Mouse (Mus musculus): ENCODE results near the gene Epb41l4b.

Gene Epb41l4b

DNA sequence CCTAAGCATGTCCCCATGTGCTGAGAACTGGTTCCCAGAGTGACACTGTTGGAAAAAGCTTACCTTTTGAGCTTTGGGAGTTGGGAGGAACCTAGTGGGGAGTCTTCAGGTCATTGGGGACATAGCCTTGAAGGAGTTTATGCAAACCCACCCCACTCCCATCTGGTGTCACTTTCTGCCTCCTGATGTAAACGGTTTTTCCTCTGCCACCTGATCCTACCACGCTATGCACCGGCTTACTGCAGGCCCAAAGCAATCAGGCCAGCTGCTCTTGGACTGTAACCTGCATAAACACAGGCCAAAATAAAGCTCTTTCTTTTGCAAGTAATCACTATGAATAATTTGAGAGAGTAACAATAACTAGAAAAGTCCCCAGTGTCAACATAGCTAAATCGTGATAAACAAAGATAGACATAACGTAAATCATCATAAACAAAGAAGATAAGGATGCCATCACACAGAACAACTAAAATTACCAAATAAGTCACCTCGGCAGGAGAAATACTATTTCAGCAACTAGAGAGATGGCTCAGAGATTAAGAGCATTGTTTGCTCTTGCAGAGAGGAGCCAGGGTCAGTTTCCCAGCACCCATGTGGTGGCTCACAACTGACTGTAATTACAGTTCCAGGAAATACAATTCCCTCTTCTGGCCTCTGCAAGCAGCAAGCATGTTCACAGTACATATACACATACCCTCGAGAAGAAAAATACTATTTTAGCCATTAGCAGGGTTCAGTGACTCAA is 29.6 kb downstream of the Epb41l4b start:
- no peak for DNase-seq

DNA sequence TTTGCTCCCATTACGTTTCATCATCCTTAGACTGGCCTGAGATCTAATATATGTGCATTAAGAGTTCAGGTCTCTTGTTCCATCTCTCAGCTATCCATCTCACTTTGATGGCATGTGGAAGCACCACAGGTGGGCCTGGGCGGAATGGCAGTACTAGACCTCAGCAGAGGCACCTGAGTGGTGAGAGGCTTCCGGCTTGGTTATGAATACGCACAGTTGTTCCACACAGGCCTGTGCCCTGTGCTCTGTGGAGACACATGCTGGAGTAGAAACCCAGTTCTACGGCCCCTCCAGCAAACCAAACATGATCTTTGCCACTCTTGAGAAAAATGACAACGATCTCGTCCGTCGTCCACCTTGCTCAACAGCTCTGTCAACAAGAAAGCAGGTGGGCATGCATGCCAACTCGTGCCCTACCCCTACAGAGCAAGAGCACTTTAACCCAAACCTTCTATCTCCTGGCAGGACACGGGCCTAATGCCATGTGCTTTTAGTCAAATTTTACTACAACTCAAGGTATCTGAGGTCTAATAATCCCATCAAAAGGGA is 31.2 kb downstream of the Epb41l4b start:
- no peak for DNase-seq

- no peak for DNase-seq
Observed at GRCm38 (mm10) chr4:57111411-57111810, 31.8 kb downstream of the Epb41l4b start.

DNA sequence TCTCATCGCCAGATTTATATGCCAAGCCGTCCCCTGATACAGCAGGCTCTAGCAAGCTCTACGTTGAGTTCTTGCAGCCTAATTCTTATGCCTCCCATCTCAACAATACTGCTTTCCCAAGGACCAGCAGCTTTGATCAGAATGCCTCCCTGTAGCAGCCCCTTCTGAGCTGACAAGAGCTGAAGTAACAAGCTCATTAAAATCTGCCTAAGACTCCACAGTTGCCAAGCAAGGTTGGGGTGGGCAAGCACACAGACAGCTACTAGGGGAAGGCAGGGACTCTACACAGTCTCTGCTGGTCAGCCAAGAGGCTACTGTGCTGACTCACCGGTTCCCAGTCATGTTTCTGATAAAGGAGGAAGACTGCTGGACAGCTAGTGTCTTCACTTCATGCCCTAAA is 33.7 kb downstream of the Epb41l4b start:
- DNase-seq = no peak

DNA sequence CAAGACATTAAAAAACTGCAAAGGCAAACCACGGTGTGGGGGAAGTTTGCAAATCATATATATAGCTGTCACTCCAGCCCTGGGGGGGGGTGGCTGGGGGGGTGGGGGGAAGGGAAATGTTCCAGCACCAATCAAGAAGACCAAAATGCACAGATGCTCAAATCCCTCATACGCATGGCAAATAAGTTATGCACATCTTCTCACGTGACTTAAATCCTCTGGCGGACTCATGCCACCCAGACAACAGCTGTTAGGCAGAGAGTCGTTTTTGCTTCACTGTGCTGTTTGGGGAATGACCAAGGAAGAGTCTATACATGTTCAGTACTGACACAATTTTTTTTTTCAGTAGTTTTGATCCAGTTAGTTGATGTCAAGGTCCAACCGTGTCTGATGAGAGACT is 37.9 kb downstream of the Epb41l4b start:
- no peak for DNase-seq

DNA sequence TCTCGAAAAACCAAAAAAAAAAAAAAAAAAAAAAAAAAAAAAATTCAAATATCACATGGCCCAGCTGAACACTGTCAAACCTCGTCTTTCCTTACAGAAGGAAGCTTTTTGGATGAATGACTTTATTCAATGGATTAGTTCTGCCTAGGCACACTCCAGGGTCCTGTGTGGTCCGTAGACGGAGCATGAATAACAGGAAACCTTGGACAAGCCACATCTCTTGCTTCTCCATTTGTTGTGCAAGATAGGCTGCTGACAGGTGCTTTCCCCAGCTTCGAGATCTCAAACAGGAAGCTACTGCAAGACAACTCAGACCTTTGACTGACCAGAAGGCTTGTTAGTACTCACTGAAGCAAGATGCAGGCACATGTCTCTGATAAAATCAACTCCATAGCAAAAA is 39.4 kb downstream of the Epb41l4b start:
- DNase-seq = no peak

- no peak for DNase-seq
Observed at GRCm38 (mm10) chr4:57101095-57101494, 42.1 kb downstream of the Epb41l4b start.

DNA sequence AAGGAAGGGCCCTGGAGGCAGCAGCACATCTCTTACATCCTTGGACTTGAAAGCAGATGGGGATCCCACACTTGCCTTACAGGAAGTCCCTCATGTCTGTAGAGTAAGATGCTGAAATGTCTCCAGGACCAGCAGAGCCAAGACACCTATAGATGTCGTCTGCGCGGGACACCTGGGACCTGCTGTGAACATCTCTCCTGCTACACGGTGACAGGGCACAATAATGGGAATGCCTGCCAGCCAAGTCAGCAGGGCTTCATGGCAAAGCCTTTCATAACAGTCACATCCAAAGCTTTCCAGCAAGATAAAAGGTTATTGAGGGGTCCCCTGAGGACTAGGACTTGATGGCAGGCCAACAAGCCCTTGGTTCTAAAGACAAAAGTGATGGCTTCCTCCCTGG is 45.8 kb downstream of the Epb41l4b start:
- DNase-seq = no peak

- no peak for DNase-seq
Observed at GRCm38 (mm10) chr4:57095569-57095968, 47.7 kb downstream of the Epb41l4b start.

- DNase-seq = peak in 1 of 2 experiments; percentile 33
Observed at GRCm38 (mm10) chr4:57091363-57091762, 51.9 kb downstream of the Epb41l4b start.

DNA sequence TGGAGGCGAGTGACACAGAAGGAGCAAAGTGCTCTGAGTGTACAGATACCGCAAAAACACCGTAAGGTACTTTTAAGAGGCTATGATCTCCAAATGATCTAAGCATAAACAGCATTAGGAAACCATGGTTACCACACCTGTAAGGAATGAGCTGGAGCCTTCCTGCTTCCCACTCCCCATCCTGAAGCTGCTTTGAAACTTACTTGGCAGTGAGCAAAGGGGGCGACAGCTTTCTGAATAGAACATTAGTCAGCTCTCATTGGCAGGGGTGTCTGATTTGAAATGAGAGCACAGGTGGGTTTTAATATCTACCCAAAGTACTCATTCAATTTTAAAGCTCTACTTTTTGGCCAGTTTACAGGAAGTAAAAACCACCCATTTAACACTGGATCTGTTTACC is 54.9 kb downstream of the Epb41l4b start:
- no peak for DNase-seq

- DNase-seq = no peak
Observed at GRCm38 (mm10) chr4:57085750-57086400, 57.4 kb downstream of the Epb41l4b start.

DNA sequence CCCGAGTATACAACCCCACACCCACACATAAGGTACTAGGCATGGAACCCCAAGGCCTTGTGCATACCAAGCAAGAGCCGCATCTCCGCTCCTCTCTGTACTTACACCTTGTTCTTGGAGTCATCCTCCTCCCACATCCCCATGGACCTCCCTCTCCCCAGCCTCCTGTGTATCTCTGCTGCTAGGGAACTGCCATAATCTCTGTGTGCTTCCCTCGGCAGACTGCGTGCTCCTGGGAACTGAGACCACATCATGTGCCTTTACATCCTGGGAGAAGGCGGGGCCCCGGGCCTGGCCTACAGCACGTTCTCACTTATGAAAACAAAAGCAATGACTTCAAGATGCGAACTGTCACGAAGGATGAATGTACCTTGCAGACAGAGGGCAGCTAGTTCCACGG is 59.6 kb downstream of the Epb41l4b start:
- DNase-seq = no peak

- DNase-seq = peak in 1 of 2 experiments; percentile 9
Observed at GRCm38 (mm10) chr4:57082775-57083428, 60.3 kb downstream of the Epb41l4b start.

DNA sequence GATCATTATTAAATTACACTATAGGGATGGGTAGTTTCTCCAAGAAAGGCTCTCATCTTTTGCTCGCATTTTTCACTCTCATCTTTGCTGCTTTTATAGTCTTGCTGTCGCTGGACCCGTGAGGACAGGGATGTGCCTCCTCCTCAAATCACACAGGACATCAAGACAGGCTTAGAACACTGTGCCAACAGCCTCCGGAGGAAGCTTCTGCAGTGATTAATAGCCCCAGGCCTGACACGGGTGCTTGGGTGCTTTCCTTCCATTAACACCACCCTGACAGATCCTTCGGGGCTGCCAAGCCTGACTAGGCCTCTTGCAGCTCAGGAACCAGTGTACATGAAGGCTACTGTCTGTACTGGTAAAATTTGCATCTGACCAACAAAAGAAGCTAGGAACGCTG is 61.8 kb downstream of the Epb41l4b start:
- DNase-seq = no peak

- DNase-seq = no peak
Observed at GRCm38 (mm10) chr4:57073843-57074242, 69.4 kb downstream of the Epb41l4b start.

DNA sequence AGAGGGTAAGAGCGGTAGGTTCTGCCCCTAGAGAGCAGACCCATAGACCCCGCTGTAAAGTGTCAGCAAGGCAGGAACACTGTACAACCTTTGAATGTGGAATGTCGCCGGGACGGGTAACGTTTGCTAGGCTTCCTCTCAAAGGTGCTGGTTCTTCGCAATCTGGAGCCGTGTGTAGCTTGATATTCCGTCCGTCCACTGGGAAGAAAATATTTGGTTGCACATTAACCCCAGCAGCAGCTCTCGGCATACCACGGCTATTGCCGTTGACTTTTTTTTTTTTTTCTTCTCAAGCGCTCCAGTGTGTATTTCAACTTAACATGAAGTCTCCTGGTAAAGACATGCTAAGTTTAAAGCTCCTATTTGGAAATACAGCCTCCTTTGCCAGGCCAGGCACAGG is 70.1 kb downstream of the Epb41l4b start:
- DNase-seq = no peak

- DNase-seq = no peak
Observed at GRCm38 (mm10) chr4:57070640-57071039, 72.6 kb downstream of the Epb41l4b start.

DNA sequence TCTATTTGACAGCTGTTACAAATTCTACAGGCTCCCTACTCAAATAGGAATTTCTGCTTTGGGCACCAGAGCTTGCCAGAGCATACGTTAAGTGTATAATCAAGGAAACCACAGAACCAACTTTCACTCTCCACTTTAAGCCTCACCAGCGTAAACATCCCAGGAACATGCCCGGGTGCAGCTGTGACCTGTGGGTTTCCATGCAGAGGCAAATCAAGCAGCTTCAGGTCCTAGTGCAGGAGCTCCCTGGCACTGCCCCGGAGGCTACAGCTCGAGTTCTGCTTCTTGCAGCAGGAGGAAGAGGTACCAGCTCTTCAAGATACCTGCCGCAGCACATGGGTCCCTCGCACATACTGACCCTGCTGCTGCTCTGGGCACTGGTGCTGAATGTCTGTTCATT is 74.8 kb downstream of the Epb41l4b start:
- DNase-seq = no peak

DNA sequence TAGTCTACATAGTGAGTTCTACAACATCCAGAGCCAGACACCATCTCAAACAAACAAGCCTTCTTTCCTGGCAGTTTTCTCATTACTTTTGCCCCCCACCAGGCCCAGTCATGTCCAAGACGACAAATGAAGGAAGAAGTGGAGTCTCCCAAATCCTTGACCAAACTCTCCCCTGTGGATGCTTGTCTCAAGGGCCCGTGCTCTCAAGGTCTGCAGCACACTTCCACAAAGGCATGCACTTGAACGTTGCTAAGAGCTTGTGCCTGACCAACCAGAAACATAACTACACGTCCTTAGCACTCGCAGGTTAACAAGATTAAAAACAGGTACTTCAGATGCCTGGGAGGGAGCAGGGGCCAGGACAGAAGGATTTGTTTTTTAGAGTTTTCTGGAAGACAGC is 75.4 kb downstream of the Epb41l4b start:
- DNase-seq = no peak

DNA sequence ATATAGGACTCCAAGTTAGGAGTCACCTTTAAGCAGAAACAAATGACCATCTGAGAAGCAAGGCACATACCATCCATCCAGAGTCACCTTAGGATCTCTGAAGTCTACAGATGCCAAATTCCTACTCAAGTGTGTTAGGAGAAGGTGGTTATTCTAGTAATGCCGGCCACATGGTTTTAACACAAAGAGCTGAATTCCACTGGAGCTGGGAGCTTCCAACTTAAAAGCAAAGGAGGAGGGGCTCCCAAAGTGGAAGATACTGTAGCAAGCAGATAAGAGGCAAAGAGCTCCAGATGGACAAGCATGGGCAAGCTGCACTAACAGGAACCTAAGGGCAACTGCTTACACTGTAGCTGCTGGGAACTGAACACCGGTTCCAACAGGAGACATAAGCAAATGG is 76.3 kb downstream of the Epb41l4b start:
- no peak for DNase-seq

DNA sequence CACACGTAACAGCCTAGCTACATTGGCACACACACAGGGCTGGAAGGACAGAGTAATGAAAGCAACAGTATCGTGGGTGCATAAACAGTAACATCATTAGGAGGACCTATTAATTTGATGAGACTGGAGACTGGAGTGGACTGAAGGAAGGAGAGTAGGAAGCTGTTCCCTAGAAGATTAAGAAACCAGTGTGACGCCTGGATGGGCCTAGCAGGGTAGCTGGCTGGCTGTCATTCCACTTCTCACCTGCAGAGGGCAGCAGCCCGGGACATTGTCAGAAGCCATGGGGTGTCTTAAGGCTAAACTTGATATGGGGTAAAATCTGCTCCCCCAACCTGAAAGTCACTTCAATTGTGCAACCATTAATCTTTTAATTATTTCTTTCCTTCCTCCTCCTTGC is 78.0 kb downstream of the Epb41l4b start:
- peak; percentile 28 to 38 for DNase-seq

DNA sequence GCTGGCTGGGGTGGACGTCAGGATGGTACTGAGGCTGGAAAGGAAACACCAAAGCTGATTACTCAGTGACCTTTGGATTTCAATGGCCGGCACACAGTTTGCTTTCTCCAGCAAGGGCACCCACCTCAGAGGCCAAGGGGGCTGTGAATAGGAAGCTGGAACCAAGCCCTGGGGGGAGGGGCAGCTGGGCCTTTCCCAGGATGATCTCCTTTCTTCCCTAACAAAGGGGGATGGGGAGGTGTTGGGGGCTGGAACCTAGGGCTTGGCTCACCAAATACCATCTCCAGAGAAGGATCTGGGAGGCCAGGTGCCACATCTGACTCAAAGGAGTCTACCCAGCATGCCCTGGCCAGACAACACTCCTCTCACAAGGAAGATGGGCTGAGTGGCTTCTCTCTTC is 78.4 kb downstream of the Epb41l4b start:
- DNase-seq = no peak

DNA sequence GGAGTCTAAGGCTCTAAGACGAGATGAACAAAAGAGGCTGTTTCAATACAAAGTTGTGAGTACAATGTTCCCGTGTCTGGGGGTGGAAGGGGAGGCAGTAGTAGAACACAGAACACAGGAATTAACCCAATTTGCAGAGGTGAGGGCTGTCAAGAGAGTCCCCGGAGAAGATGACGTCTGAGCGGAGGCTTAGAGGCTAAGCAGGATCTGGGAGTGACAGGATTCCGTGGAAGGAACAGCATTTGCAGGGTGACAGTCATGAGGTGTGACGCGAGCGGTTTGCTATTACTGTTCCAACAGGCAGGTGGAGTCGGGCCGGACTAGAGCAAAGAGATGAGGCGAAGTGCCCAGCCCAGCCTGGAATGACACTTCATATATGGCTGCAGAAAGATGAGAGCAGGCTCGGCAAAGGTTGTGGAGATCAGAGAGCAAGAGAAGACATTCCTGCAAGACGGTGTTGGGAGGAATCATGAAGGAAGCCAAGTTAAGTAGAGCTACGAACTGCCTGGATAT is 82.9 kb downstream of the Epb41l4b start:
- DNase-seq = no peak

Data from thymus, adult 18-20 months (tissue).